Mouse (Mus musculus): ENCODE data around the gene Agtpbp1. TPM values are rescaled to one million over a fixed set of nuclear protein-coding genes. Genes with fewer than 3 reads are reported as not detected.

Agtpbp1 gene
- total RNA-seq, 2 experiments from 2014 or later = 44.0 to 57.1 TPM

- DNase-seq = peak; percentile 6 to 21
- intact Hi-C loops (cut with DNase I) = no loop called here
Measured at GRCm38 (mm10) chr13:59584481-59584880, 546 bp downstream of the Agtpbp1 start.

- intact Hi-C loops (cut with DNase I) = no loop called here
- no peak for DNase-seq
Measured at GRCm38 (mm10) chr13:59580954-59581353, 4.1 kb downstream of the Agtpbp1 start.

DNA sequence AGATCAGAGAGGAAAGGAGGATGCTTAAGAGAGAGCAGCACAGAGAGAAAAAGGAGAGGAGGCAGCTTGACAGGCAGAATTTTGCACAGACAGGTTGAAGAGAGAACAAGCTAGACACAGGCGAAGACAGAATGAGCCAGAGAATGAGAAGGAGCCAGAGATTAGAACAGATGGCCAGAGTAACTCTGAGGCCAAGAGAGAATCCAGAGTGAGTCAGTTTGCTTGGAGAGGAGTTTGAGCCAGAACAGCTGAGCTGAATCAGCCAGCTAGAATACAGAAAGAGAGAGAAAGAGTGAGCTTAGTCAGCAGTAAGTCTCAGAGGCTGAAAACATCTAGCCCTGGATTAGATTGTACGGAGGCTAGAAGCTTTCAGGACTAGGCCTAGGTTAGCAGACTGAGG, 12.5 kb downstream of the Agtpbp1 start:
- peak in 1 of 2 experiments; percentile 7 for DNase-seq
- intact Hi-C loops (cut with DNase I) = no loop called here

- no peak for DNase-seq
- intact Hi-C loops (cut with DNase I) = no loop called here
Measured at GRCm38 (mm10) chr13:59571107-59571506, 13.9 kb downstream of the Agtpbp1 start.

GRCm38 (mm10) chr13:59565945-59566520, 19.0 kb downstream of the Agtpbp1 start:
- no peak for DNase-seq
- intact Hi-C loops (cut with DNase I) = no loop called here

DNA sequence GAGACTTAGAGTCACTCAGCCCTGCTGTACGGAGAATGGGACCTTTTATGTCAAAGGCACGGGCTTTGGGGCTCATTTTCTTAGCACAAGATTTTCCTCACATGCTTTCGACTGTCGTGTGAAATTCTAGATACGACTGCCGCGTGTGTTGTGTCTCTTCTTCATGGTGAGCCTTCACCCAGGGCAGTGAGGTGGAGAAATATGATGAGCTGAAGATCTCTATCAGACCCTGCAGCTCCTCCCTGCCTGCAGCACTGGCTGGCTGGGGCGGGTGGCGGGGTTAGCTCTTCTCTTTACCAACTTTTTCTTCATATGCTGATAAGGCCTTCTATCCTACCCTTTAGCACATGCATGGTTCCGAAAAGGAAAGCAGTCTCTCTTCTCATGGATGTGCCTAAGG, 20.1 kb downstream of the Agtpbp1 start:
- intact Hi-C loops (cut with DNase I) = no loop called here

GRCm38 (mm10) chr13:59564505-59564904, 20.5 kb downstream of the Agtpbp1 start:
- DNase-seq = no peak
- intact Hi-C loops (cut with DNase I) = no loop called here

More for the DNA sequence above, 20.1 kb downstream of the Agtpbp1 start:
- no peak for DNase-seq

DNA sequence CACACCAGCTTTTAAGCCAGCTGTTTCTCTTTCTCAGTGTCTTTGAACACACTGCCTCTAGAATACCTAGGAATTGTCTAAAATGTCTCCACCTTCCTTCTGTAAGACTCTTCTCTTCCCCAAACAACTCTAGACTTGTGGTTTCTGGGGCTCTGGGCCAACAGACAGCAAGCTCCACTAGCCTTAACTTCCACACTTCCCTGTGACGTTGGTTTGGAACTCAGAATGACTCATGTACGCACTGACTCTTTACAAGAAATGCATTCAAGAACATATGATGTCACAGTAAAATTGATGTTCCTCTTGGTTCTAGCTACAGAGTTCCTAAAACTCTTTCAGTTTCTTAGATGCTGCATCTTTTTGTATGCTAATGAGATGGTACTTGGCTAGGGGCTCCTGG, 22.6 kb downstream of the Agtpbp1 start:
- DNase-seq = no peak
- intact Hi-C loops (cut with DNase I) = no loop called here

- DNase-seq = no peak
- intact Hi-C loops (cut with DNase I) = no loop called here
Measured at GRCm38 (mm10) chr13:59558776-59559175, 26.3 kb downstream of the Agtpbp1 start.

DNA sequence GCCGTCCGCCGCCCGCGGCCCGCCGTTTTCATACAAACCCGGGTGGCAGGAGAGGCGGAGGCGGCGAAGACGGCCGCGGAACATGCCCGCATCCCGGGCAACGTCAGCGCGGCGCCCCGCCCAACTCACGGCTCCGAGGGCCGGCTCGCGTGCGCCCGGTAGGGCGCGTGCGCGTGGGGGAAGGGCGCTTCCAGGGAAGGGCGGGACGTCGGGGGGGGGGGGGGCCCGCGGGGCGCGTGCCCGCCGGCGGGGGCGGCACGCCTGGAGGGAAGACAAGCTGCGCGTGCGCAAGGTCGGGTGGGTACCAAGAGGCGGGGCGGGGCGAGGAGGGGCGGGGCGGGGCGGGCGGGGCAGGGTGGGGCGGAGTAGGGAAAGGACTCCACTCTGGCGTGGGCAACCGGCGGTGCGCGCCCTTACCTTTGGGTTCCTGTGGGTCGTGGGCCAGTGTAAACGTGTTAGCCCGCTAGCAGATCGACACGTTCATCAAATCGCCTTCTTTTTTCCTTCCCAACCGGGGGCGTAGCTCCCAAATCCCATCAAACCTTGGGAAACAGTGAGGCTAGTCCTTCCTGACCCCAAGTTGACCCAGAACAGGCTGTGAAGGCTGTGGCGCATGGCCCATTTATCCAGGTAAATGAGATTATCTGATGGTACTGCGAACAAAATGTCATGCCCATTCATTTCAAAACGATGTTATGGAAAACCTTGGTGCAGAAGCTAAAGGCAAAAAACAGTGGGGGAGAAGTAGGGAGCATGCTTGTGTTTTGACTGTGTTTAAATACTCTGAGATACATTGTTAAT, 27.6 kb downstream of the Agtpbp1 start:
- intact Hi-C loops (cut with DNase I) = loop anchor here (1.0 kb wide), 1 partner anchor 28 kb away; the partner anchor contains the start of genes Agtpbp1 and Naa35
- peak; percentile 76 to 88 for DNase-seq

- DNase-seq = peak; percentile 21 to 39
- intact Hi-C loops (cut with DNase I) = loop anchor here (1.0 kb wide), 1 partner anchor 29 kb away; the partner anchor contains the start of genes Agtpbp1 and Naa35
Measured at GRCm38 (mm10) chr13:59556670-59557069, 28.4 kb downstream of the Agtpbp1 start.

DNA sequence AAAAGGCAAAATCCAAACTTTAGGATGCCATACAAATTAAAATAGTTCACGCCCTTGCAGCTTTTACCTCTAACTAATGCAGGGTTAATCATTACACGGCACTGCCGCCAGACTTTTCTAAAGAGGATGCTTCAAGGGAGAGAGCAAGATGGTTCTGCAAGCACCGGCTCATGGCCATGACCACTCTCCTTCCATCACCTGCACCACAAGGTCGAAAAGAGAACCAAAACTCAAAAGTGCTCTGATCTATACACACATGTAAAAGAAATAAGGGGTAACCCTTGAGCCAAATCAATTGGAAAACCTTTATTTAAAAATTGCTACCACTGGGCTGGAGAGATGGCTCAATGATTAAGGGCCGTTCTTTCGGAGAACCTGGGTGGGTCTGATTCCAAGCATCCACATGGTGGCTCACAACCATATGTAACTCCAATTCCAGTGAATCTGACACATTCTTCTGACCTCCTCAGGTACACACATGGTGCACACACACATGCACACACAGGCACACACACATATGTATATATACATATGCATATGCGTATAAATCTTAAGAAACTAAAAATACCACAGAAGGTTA, 29.3 kb downstream of the Agtpbp1 start:
- no peak for DNase-seq
- intact Hi-C loops (cut with DNase I) = no loop called here

DNA sequence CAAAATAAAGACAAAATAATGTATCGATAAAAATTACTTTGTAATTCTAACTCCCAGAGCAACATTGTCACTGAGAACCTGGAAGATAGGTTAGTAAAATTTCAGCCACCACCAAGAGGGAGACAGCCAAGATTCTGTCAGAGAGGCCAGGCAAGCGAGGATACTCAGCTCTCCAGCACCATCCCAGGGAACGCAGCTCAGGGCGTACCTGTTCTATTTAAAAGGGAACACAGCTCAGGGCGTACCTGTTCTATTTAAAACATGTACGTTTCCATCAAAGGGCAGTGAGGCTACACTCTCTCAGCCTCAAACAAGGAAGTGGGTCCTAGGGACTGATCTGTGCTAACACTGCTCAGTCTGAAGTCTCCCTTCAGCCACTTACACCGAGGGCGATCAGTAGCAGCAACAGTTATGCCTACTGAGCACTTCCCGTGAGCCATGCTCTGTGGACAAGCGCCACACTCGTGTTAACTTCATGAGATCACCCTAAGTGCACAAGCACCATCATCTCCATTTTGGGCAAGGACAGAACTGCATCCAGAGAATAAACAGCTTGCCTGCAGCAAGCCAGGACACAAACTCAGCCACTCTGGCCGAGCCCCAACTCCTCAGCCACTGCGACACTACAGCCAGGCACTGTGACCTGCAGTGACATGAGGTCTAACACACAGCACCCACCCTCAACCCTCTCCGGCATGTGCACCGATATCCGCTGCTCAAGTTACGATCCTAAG, 30.1 kb downstream of the Agtpbp1 start:
- intact Hi-C loops (cut with DNase I) = no loop called here
- no peak for DNase-seq

DNA sequence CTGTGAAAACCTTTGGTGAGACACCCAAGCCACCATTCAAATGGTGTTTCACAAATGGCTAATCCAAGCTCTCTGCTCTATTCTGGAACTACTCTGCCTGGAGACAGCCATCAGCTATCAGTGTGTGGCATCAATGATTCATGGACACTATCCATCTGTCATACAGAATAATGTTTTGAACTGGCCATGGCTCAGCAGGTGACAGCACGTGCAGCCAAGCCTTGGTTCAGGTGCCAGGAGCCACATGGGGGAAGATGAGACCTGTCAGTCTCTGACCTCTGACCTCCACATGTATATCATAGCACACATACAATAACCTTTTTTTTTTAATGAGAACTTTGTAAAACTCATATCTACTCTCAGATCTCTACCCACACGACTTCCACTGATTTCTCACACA, 32.3 kb downstream of the Agtpbp1 start:
- intact Hi-C loops (cut with DNase I) = no loop called here
- no peak for DNase-seq

- intact Hi-C loops (cut with DNase I) = no loop called here
- no peak for DNase-seq
Measured at GRCm38 (mm10) chr13:59552286-59552685, 32.7 kb downstream of the Agtpbp1 start.

- intact Hi-C loops (cut with DNase I) = no loop called here
- DNase-seq = no peak
Measured at GRCm38 (mm10) chr13:59549318-59549798, 35.7 kb downstream of the Agtpbp1 start.

DNA sequence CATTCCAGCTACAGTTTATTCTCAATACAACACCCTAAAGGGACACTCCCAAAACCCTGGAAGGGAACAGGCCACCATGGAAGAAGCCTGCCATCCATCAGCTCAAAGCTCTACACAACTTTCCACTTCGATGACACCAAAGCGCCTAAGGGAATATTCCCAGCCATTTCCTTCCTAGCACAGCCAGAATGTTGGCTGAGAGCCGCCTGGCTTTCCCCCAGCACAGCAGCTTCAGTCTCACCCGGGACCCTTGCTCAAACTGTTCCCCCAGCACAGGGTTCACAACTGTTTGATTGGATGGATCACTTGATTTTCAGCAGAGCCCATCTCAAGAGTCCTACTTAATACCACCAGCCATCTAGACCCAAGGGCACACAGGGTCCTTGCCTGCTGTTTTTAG, 37.3 kb downstream of the Agtpbp1 start:
- no peak for DNase-seq
- intact Hi-C loops (cut with DNase I) = no loop called here

- intact Hi-C loops (cut with DNase I) = no loop called here
- no peak for DNase-seq
Measured at GRCm38 (mm10) chr13:59547091-59547490, 37.9 kb downstream of the Agtpbp1 start.

- intact Hi-C loops (cut with DNase I) = no loop called here
Measured at GRCm38 (mm10) chr13:59542411-59542810, 42.6 kb downstream of the Agtpbp1 start.

DNA sequence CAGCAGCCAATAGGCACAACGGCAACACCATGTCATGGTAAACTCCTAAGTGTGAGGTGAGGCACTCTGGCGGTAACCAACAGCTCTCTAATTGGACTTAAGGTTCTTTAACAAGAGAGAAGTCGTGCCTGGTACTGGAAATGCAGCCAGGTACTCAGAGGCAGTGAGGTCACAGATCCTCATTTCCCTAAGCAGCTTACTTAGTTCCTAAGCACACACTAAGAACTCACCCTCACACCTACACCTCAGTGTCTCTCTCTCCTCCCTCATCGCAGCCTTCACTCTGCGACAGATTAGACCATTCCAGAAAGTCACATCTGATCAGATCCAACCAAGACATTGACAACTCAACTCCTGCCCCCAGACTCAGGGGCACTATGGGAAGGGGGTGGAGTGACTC, 45.0 kb downstream of the Agtpbp1 start:
- intact Hi-C loops (cut with DNase I) = no loop called here

More at GRCm38 (mm10) chr13:59542411-59542810, 42.6 kb downstream of the Agtpbp1 start:
- no peak for DNase-seq

DNA sequence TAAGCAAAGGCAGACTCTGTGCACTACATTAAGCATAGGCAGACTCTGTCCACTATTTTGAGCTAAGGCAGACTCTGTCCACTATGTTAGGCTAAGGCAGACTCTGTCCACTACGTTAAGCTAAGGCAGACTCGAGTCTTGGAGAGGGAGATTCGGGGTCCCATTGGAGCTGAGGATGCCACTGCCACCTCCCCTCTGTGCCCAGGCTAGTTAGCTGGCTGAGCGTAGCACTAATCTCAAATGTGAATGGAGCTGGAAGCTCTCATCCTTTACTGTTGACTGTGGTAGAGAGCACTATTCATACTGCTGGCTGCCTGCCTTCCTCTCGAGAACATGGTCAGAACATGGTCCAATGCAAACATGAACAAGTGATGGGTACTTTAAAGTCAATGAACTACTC, 46.4 kb downstream of the Agtpbp1 start:
- intact Hi-C loops (cut with DNase I) = no loop called here
- DNase-seq = no peak

More for the DNA sequence above, 45.0 kb downstream of the Agtpbp1 start:
- DNase-seq = no peak

Measured in gastrocnemius, postnatal 36 days (tissue).